Mouse (Mus musculus): ENCODE measurements around the gene Pafah2.

GRCm38 (mm10) chr4:134401856-134402570 is 5.9 kb downstream of the Pafah2 start:
- no peak for TF ChIP-seq CTCF (IDR thresholded peaks at IDR 0.05; ENCODE audit: low read depth)
- TF ChIP-seq EP300 (IDR thresholded peaks at IDR 0.05; ENCODE audit: low read depth): no peak

Data from liver, postnatal 0 days (tissue).